Mouse (Mus musculus) hindbrain, embryonic 12.5 days (tissue): Measurements from ENCODE around the gene Pigo. TPM values are rescaled to one million over a fixed set of nuclear protein-coding genes. Genes with fewer than 3 reads are reported as not detected.

Experiments used
- ATAC-seq: fragments of 200-750 bp; cut with Nextera tagmentation; 2 replicates; pipeline ENCODE4 v1.8.0; 2017; ENCODE audit warnings: moderate TSS enrichment; ENCODE audit not compliant: low FRiP score
- H3K27ac ChIP-seq: fragments of 300-500 bp; sonication (generic); 2 replicates; pipeline ENCODE4 v1.5.1; 2016; ENCODE audit warnings: mild to moderate bottlenecking
- H3K27me3 ChIP-seq: fragments of 300-500 bp; sonication (generic); 2 replicates; pipeline ENCODE4 v1.6.1; 2016; ENCODE audit warnings: mild to moderate bottlenecking
- H3K36me3 ChIP-seq: fragments of 300-500 bp; sonication (generic); 2 replicates; pipeline ENCODE4 v1.6.1; 2016; ENCODE audit warnings: mild to moderate bottlenecking
- H3K4me1 ChIP-seq: fragments of 300-500 bp; sonication (generic); 2 replicates; pipeline ENCODE4 v1.6.1; 2016
- H3K4me2 ChIP-seq: fragments of 300-500 bp; sonication (generic); replicated peaks from 2 replicates; pipeline ENCODE4 v1.6.1; 2016; ENCODE audit warnings: mild to moderate bottlenecking
- H3K4me3 ChIP-seq: fragments of 300-500 bp; sonication (generic); 2 replicates; pipeline ENCODE4 v1.5.1; 2016; ENCODE audit warnings: mild to moderate bottlenecking
- H3K9ac ChIP-seq: fragments of 300-500 bp; sonication (generic); 2 replicates; pipeline ENCODE4 v1.6.1; 2016; ENCODE audit warnings: mild to moderate bottlenecking, moderate library complexity
- H3K9me3 ChIP-seq: fragments of 300-500 bp; sonication (generic); replicated peaks from 2 replicates; pipeline ENCODE4 v1.6.1; 2016; ENCODE audit warnings: mild to moderate bottlenecking
- WGBS: fragments of 180-500 bp; shearing (Covaris S2); methylation state at CpG from one replicate; pipeline ENCODE4 v1.1.7; 2016; 5-methylcytosine and 5-hydroxymethylcytosine counted together
- polyA plus RNA-seq: library from polyadenylated mRNA; unstranded; fragments of >200 nt; fragmentation: Nextera tagmentation; extraction: Ambion mirVana; gene quantifications from 2 replicates; pipeline ENCODE4 v1.2.1, GENCODE M21; 2016

Gene Pigo
- polyA plus RNA-seq, 1 experiment from 2014 or later: 25.2 TPM

- peak within 1 kb of the TSS; percentile 71 for H3K4me2 ChIP-seq
- peak within 1 kb of the TSS; percentile 96 for H3K27ac ChIP-seq
- under 1% methylated on average over 33 of the region's 33 CpGs for WGBS
- H3K9me3 ChIP-seq: no peaks in the 10 kb centered on the region
- H3K4me3 ChIP-seq: peak within 1 kb of the TSS; percentile 55
- no peaks in the 10 kb centered on the region for H3K36me3 ChIP-seq
- H3K9ac ChIP-seq: peak within 1 kb of the TSS; percentile 75
- ATAC-seq: peak; percentile 83
- peaks cover 36% of the 10 kb centered on the region for H3K4me1 ChIP-seq
- H3K27me3 ChIP-seq: no peaks in the 10 kb centered on the region
Observed at GRCm38 (mm10) chr4:43045659-43046302, 20.2 kb upstream of the Pigo start, which contains the start of gene Fam214b. Gene Fam214b (minus strand): TSS chr4:43046220.

GRCm38 (mm10) chr4:43045285-43045658, 19.7 kb upstream of the Pigo start:
- peaks cover 40% of the 10 kb centered on the region for H3K4me1 ChIP-seq
- no peak; the same call in none of the 2 replicates for ATAC-seq
- H3K9me3 ChIP-seq: no peaks in the 10 kb centered on the region
- H3K27ac ChIP-seq: peak overlapping the region; percentile 96
- no peaks in the 10 kb centered on the region for H3K36me3 ChIP-seq
- WGBS: 6% methylated on average over 13 of the region's 13 CpGs
- peak overlapping the region; percentile 75 for H3K9ac ChIP-seq
- H3K4me3 ChIP-seq: peak overlapping the region; percentile 55
- H3K27me3 ChIP-seq: no peaks in the 10 kb centered on the region
- H3K4me2 ChIP-seq: peak overlapping the region; percentile 71

DNA sequence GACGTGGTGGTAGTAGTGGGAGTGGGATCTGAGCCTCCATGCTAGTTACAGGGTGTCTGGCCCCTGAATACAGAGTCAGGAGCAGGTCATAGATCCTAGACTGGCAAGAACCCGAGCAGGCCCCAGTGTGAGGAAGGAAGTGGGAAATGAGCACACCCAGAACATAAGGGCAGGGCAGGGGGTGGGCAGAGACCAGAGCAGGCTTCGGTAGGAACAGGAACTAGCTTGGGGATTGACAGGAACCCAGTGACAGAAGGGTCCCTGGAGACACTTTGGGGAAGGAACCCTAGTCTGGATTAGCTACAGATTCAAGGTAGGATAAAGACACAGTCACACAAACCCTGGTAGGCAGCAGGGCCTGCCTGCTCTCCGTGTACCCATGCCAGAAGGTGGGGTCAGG, 19.1 kb upstream of the Pigo start:
- no peaks in the 10 kb centered on the region for H3K9me3 ChIP-seq
- WGBS: 10% methylated on average over 4 of the region's 4 CpGs
- no peaks in the 10 kb centered on the region for H3K36me3 ChIP-seq
- peak overlapping the region; percentile 75 for H3K9ac ChIP-seq
- peaks cover 40% of the 10 kb centered on the region for H3K4me1 ChIP-seq
- peak overlapping the region; percentile 71 for H3K4me2 ChIP-seq
- H3K27me3 ChIP-seq: no peaks in the 10 kb centered on the region
- H3K27ac ChIP-seq: peak overlapping the region; percentile 96
- ATAC-seq: no peak
- H3K4me3 ChIP-seq: peak overlapping the region; percentile 55

DNA sequence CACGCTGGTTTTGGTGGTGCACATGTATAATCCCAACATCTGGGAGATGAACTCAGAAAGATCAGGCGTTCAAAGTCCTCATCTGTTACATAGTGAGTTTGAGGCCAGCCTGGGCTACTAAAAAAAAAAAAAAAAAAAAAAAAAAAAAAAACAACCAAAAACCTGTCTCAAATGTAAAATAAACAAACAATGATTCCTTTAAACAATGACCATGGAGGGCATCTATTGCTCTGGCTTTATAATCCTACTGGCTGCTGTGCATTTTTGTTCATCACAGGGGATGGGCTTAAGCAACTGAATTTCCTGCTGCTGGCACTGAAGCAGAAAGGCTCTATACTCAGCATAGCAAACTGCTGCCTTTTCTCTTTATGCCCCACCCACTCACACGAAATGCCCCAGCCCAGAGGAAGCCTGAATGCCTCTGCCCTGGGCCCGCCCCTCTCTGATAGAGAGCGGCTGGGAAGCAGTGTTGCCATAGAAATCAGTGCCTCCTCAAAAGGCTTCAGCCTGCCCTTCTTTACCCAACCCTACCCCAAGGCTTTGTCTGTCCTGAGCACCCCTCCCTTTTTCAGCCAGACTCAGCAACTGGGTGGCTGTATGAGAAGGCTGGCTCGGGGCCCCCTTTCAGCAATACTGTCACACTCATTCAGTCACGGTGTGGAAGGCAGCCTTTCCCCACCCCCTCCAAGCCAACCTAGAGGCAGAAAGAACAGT, 18.2 kb upstream of the Pigo start:
- H3K4me3 ChIP-seq: peak overlapping the region; percentile 55
- peak overlapping the region; percentile 71 for H3K4me2 ChIP-seq
- peak overlapping the region; percentile 96 for H3K27ac ChIP-seq
- 12% methylated on average over 7 of the region's 7 CpGs for WGBS
- peaks cover 49% of the 10 kb centered on the region for H3K4me1 ChIP-seq
- peak overlapping the region; percentile 75 for H3K9ac ChIP-seq
- ATAC-seq: peak; percentile 79
- H3K36me3 ChIP-seq: no peaks in the 10 kb centered on the region
- H3K27me3 ChIP-seq: no peaks in the 10 kb centered on the region
- no peaks in the 10 kb centered on the region for H3K9me3 ChIP-seq

DNA sequence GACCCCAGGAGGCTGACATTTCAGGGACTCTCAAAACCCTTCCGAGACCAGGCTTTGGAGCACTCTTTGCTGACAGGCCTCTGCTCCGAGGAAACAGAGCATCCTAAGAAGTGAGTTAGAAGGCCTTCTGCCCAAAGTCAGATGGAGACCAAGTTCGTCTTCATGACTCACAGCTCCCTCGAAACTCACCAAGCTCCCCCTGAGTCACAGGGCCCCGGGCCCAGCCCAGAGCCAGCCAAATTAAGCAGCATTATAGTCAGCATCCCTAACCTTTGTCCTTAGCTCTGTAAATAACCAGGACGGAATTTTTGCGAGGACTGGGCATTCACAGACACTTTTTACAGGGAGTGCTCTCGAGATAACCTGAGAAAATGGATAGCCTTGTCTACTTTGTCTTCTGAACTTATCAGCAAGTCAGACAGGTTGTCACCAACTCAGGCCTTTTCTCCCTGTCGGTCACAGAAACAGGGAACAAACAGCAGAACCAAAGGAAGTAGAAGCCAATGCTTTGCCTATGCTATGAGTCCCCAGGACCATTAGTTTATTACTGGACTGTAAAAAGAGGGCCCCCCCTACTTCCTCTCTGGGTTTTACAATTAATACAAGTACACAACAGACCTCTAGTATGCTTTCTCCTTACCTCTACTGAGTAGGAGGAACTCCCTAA, 15.4 kb upstream of the Pigo start:
- no peak overlapping the region; the same call in 1 of the 2 replicates for H3K9ac ChIP-seq
- no peak for ATAC-seq
- peak overlapping the region; percentile 64 for H3K27ac ChIP-seq
- peak overlapping the region; percentile 83; the same call in 1 of the 2 replicates for H3K4me2 ChIP-seq
- H3K9me3 ChIP-seq: no peaks in the 10 kb centered on the region
- H3K4me3 ChIP-seq: no peak overlapping the region
- H3K27me3 ChIP-seq: no peaks in the 10 kb centered on the region
- peaks cover 11% of the 10 kb centered on the region for H3K36me3 ChIP-seq
- peaks cover 50% of the 10 kb centered on the region for H3K4me1 ChIP-seq
- whole genome bisulfite sequencing: 65% methylated on average over 9 of the region's 9 CpGs

DNA sequence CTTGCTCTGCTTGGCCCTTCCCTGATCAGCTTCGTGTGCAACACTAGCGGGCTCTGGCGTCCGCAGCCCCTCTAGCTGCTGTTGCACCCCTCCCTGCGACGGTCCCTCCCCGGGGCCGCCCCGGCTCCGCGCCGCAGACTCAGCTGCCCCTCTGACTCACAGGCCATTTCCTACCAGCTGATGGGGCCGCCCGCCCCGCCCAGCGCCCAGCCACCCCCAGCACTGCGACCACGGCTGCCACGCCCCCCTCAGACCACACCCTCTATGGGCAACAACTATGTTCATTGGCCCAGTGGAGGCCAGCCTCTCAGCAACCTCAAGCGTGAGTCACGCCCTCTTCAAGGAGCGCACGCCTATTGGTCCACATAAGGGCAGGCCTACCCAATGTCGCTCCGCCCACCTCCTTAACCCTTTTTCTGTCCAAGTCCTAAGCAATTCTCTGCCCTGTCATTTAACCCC, 14.5 kb upstream of the Pigo start:
- peak overlapping the region; percentile 78 for H3K27ac ChIP-seq
- H3K27me3 ChIP-seq: no peaks in the 10 kb centered on the region
- 0% methylated on average over 24 of the region's 25 CpGs for whole genome bisulfite sequencing
- peak overlapping the region; percentile 67 for H3K4me3 ChIP-seq
- peaks cover 20% of the 10 kb centered on the region for H3K36me3 ChIP-seq
- peak overlapping the region; percentile 83 for H3K4me2 ChIP-seq
- no peaks in the 10 kb centered on the region for H3K9me3 ChIP-seq
- ATAC-seq: peak; percentile 95
- H3K4me1 ChIP-seq: peaks cover 47% of the 10 kb centered on the region
- peak overlapping the region; percentile 87 for H3K9ac ChIP-seq

DNA sequence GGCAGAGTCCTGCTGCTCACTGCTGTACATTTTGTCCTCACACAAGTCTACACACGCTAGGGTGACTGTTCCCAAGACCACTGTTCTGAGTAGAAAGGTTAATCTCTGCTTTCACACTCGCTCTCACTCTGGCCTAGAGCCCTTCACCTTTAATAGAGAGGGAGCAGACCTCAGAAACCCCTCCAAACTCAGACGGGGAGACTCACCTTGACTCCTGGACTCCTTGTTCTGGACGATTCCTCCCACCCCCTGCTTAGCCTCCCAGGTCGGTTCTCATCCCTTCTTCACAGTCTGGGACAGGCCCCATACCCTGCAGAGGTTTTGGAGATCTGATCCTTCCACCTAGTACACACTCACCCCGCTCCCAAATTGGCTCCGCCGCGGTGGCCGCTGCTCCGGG, 14.0 kb upstream of the Pigo start:
- H3K4me1 ChIP-seq: peaks cover 42% of the 10 kb centered on the region
- peak overlapping the region; percentile 67 for H3K4me3 ChIP-seq
- H3K9me3 ChIP-seq: no peaks in the 10 kb centered on the region
- H3K4me2 ChIP-seq: peak overlapping the region; percentile 83
- H3K36me3 ChIP-seq: peaks cover 24% of the 10 kb centered on the region
- peak overlapping the region; percentile 87 for H3K9ac ChIP-seq
- H3K27me3 ChIP-seq: no peaks in the 10 kb centered on the region
- peak overlapping the region; percentile 78 for H3K27ac ChIP-seq
- WGBS: 4% methylated on average over 11 of the region's 11 CpGs
- ATAC-seq: no peak; the same call in 1 of the 2 replicates

DNA sequence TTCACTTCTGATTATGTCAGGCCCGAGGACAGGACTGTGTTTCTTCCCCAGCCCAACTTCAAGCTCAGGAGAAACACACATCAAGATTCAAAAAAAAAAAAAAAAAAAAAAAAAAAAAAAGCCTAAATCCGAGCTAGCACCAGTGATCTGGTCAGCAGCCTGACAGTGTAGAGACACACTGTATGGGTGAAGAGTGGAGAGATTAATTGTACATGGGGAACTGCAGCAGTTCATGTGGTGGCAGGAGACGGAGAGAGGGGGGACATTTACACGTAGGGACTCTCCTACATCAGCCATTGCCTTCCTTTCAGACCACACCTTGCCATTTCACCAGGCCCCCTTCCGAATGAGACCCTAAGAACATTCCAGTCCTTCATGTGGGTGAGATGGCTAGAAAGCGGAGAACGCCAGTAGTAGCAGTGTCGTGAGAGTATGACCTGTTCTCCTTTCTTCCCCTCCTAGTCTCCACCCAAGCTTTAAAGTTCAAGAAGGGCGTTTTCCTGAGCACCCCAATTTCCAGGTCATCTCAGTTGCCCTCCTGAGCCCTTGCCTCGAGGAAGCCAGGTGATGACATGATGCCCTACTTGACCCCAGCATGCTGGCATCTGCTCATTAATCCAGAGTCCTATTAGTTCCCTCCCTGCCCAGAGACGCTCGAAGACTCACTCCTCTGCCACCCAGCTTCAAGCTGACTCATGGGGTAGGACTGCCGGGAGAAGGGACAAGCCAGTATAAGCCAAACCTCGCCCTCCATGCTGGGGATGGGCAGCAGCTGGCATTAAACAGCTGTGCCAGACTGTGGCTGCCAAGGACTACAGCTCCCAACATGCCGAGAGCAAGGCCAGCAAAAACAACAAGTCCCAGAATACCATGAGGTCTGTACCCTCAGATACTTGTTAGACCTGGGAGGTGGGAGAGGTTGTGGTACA, 13.2 kb upstream of the Pigo start:
- Histone ChIP-seq H3K36me3 (peaks cover 32% of the 10 kb centered on the region), H3K27me3 (no peaks in the 10 kb centered on the region), H3K4me2 (peak overlapping the region; percentile 83), H3K9me3 (no peaks in the 10 kb centered on the region), H3K4me1 (peaks cover 34% of the 10 kb centered on the region), H3K9ac (peak overlapping the region; percentile 87), H3K27ac (peak overlapping the region; percentile 78; the same call in 1 of the 2 replicates), H3K4me3 (peak overlapping the region; percentile 67)
- 64% methylated on average over 15 of the region's 15 CpGs for WGBS
- ATAC-seq: no peak

DNA sequence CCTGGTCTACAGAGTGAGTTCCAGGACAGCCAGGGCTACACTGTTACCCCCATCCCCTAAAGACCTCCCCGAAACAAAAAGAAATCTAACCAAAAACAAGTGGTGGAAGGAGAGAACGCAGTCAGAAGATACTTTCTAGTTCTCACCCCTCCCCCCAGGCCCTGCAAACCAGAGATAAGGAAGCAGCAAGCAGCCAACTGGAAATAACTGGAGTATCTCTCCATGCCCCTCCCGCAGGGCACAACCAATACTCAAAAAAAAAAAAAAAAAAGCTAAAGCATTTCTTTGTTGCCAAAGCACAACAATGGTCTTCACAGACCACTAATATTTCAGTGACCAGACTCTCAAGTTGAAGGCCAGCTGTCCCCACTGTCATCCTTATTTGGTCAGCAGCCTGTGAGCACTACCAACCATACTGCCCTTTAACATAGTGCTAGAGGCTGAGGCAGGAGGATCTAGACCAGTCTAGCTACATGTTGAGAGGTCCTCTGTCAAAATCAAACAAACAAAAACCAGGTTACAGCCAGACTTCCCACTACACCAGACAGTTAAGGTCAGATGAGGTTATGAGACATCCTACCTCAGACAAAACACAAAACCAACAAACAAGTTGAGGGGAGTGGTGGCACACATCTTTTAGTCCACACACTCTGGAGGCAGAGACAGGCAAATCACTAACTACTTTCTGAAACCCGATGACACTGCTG, 12.4 kb upstream of the Pigo start:
- Histone ChIP-seq H3K4me1 (peaks cover 28% of the 10 kb centered on the region), H3K4me2 (peak overlapping the region; percentile 83), H3K27ac (no peak overlapping the region), H3K27me3 (no peaks in the 10 kb centered on the region), H3K4me3 (no peak overlapping the region), H3K9ac (no peak overlapping the region), H3K36me3 (peaks cover 40% of the 10 kb centered on the region), H3K9me3 (no peaks in the 10 kb centered on the region)
- WGBS: 73% methylated on average over 4 of the region's 4 CpGs
- no peak for ATAC-seq

DNA sequence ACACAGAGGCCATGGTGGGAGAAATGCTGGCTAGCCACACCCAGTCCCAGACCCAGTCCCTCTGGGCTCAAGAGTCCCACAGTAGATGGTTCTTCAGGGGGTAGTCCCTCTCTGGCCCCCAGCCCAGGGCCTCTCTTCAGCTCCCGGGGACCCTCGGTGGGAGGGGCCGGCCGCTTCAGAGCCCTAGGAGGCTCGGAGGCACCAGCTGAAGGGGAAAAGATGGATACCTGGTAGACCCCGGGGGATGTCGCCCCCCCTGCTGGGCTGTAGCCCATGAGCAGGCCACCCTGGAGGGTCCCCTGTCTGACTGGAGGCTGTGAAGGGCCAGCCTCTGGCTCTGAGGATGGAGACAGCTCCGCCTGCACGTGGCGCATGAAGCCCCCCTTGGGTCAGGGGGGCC, 10.7 kb upstream of the Pigo start:
- Histone ChIP-seq H3K4me1 (peaks cover 40% of the 10 kb centered on the region), H3K36me3 (peaks cover 45% of the 10 kb centered on the region), H3K27me3 (no peaks in the 10 kb centered on the region), H3K4me3 (no peak overlapping the region), H3K9me3 (no peaks in the 10 kb centered on the region), H3K4me2 (no peak overlapping the region), H3K27ac (no peak overlapping the region), H3K9ac (no peak overlapping the region)
- ATAC-seq: no peak
- WGBS: 88% methylated on average over 10 of the region's 10 CpGs

GRCm38 (mm10) chr4:43035851-43036250, 10.2 kb upstream of the Pigo start:
- H3K4me3 ChIP-seq: no peak overlapping the region
- no peaks in the 10 kb centered on the region for H3K27me3 ChIP-seq
- peaks cover 39% of the 10 kb centered on the region for H3K4me1 ChIP-seq
- peaks cover 45% of the 10 kb centered on the region for H3K36me3 ChIP-seq
- H3K9ac ChIP-seq: no peak overlapping the region
- no peak for ATAC-seq
- WGBS: 94% methylated on average over 6 of the region's 6 CpGs
- no peaks in the 10 kb centered on the region for H3K9me3 ChIP-seq
- no peak overlapping the region for H3K27ac ChIP-seq
- H3K4me2 ChIP-seq: no peak overlapping the region
